Mouse (Mus musculus) bone marrow, adult 2 months (tissue): ENCODE data around the gene Sema6b.

Experiments used
- CTCF ChIP-seq: fragments of 200-500 bp; IDR thresholded peaks from 2 replicates; pipeline ENCODE4 v1.5.1; 2011; ENCODE audit warnings: low read length, control low read depth; ENCODE audit not compliant: control insufficient read depth, insufficient read depth
- POLR2A ChIP-seq: fragments of 200-500 bp; IDR thresholded peaks from 2 replicates; pipeline ENCODE4 v1.6.1; 2011; ENCODE audit warnings: low read depth, mild to moderate bottlenecking, control low read depth, low read length, borderline replicate concordance; ENCODE audit not compliant: control insufficient read depth

DNA sequence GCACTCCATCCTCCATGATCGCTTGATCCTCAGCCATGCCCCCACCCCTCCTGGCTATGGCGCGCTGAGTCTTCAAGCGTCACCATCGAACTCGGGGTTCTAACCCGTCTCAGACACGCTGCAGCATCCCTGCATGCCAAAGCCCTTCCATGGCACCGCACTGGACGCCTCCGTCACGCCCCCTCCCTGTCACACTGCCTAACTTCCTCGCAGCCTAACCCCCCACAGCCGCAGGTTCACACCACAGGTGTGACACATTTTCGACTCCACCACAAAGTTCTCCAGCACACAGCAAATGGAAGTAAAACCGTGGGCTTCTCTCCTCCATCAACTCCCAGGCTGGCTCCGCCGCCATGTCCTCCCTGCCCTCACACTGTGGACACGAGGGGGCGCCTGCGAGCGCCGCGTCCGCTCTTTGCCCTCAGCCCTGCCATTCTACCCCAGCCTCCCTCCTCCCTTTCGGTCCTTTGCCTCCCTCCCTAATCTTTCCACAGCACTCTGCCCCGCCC is 5.6 kb downstream of the Sema6b start:
- TF ChIP-seq CTCF = peak; percentile 93
- TF ChIP-seq POLR2A = 0 out of 2 replicates have a peak, but pooled peaks have one; percentile 41
